Mouse (Mus musculus): ENCODE data around the gene Gm49601. TPM values are rescaled to one million over a fixed set of nuclear protein-coding genes. Genes with fewer than 3 reads are reported as not detected.

Gene Gm49601
- total and polyA plus RNA-seq, 2 experiments from 2014 or later, result 4.9 to 33.4 TPM

- TF ChIP-seq CTCF (IDR thresholded peaks at IDR 0.05; ENCODE audit: low read depth), result no peak
- no peaks in the 10 kb centered on the region for H3K9me3 ChIP-seq (ENCODE audit: low read length)
- DNase-seq (no peak), ATAC-seq (no peak)
- 67% methylated on average over 2 of the region's 2 CpGs for WGBS
- no peak overlapping the region for H3K4me3 ChIP-seq (ENCODE audit: low read depth, low read length)
- no peak overlapping the region for H3K4me2 ChIP-seq (ENCODE audit: low read depth)
- no peak overlapping the region for H3K27ac ChIP-seq (ENCODE audit: low read depth, low read length)
- H3K27me3 ChIP-seq (ENCODE audit: insufficient read depth, low read length), result no peaks in the 10 kb centered on the region; the same call in 1 of the 2 replicates
- no peak overlapping the region for H3K9ac ChIP-seq
- H3K36me3 ChIP-seq (ENCODE audit: insufficient read depth), result no peaks in the 10 kb centered on the region
- H3K4me1 ChIP-seq (ENCODE audit: insufficient read depth), result no peaks in the 10 kb centered on the region
Measured at GRCm38 (mm10) chr16:18609099-18609498, 17.1 kb downstream of the Gm49601 start.

DNA sequence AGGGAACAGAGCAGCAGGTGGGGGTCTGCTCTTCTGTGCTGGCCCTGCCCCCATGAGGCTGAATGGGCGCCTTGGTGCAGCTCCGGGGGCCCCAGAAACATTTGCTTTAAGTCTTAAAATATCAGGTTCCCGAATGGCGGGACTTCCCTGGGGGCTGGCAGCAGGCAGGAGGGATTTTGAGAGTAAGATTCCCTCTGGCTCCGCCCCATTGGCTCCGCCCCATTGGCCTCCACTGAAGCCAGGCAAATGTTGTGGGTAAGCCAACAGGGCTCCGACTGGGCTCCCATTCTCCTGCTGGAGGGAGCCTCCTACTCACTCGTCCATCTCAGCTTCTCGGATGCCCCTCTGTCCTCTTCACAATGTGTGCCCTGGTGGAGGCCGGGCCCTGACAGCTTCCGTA, 18.0 kb downstream of the Gm49601 start:
- no peak overlapping the region for H3K27ac ChIP-seq (ENCODE audit: low read depth, low read length)
- no peaks in the 10 kb centered on the region; the same call in 1 of the 2 replicates for H3K27me3 ChIP-seq (ENCODE audit: insufficient read depth, low read length)
- no peak for DNase-seq
- H3K36me3 ChIP-seq (ENCODE audit: insufficient read depth), result no peaks in the 10 kb centered on the region
- H3K9ac ChIP-seq, result no peak overlapping the region
- TF ChIP-seq CTCF (IDR thresholded peaks at IDR 0.05; ENCODE audit: low read depth), result no peak
- H3K4me2 ChIP-seq (ENCODE audit: low read depth), result no peak overlapping the region
- ATAC-seq, result no peak
- no peaks in the 10 kb centered on the region for H3K4me1 ChIP-seq (ENCODE audit: insufficient read depth)
- H3K9me3 ChIP-seq (ENCODE audit: low read length), result no peaks in the 10 kb centered on the region
- 5% methylated on average over 11 of the region's 11 CpGs for WGBS
- no peak overlapping the region for H3K4me3 ChIP-seq (ENCODE audit: low read depth, low read length)

GRCm38 (mm10) chr16:18605705-18606104, 20.5 kb downstream of the Gm49601 start:
- Histone ChIP-seq H3K4me3 (ENCODE audit: low read depth, low read length) (no peak overlapping the region), H3K27me3 (ENCODE audit: insufficient read depth, low read length) (no peaks in the 10 kb centered on the region; the same call in 1 of the 2 replicates), H3K9ac (no peak overlapping the region), H3K4me2 (ENCODE audit: low read depth) (no peak overlapping the region), H3K9me3 (ENCODE audit: low read length) (no peaks in the 10 kb centered on the region), H3K36me3 (ENCODE audit: insufficient read depth) (no peaks in the 10 kb centered on the region), H3K4me1 (ENCODE audit: insufficient read depth) (no peaks in the 10 kb centered on the region), H3K27ac (ENCODE audit: low read depth, low read length) (no peak overlapping the region)
- TF ChIP-seq CTCF (IDR thresholded peaks at IDR 0.05; ENCODE audit: low read depth), result no peak
- 88% methylated on average over 5 of the region's 5 CpGs for WGBS
- ATAC-seq (no peak), DNase-seq (no peak)

GRCm38 (mm10) chr16:18604267-18604701, 21.9 kb downstream of the Gm49601 start:
- Histone ChIP-seq H3K27me3 (ENCODE audit: insufficient read depth, low read length) (no peaks in the 10 kb centered on the region), H3K9me3 (ENCODE audit: low read length) (no peaks in the 10 kb centered on the region), H3K4me3 (ENCODE audit: low read depth, low read length) (no peak overlapping the region), H3K36me3 (ENCODE audit: insufficient read depth) (no peaks in the 10 kb centered on the region), H3K27ac (ENCODE audit: low read depth, low read length) (no peak overlapping the region), H3K4me1 (ENCODE audit: insufficient read depth) (no peaks in the 10 kb centered on the region), H3K9ac (no peak overlapping the region), H3K4me2 (ENCODE audit: low read depth) (no peak overlapping the region)
- no peak for DNase-seq
- ATAC-seq, result no peak
- WGBS, result 67% methylated on average over 8 of the region's 8 CpGs
- no peak for TF ChIP-seq CTCF (IDR thresholded peaks at IDR 0.05; ENCODE audit: low read depth)

DNA sequence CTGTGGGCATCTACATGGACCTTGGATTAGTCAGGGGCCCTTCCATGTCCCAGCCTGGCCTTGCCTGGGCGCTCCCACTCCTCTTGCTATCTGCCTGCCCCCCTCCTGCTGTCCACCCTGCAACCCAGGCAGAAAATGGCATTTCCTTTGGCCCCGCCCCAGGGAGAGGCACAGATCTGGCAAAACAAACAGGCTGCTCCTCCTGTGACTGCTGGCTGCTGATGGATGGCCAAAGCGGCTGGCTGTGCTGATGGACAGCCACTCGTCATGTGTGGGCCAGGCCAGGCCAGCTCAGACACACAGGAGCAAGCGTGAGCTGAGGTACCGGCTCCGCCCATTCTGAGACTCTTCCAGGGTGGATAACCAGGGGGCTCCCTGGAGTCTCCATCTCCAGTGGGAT, 24.8 kb downstream of the Gm49601 start:
- no peak overlapping the region for H3K4me3 ChIP-seq (ENCODE audit: low read depth, low read length)
- H3K9ac ChIP-seq, result no peak overlapping the region
- ATAC-seq (no peak), DNase-seq (no peak)
- no peak for TF ChIP-seq CTCF (IDR thresholded peaks at IDR 0.05; ENCODE audit: low read depth)
- no peak overlapping the region for H3K27ac ChIP-seq (ENCODE audit: low read depth, low read length)
- H3K4me2 ChIP-seq (ENCODE audit: low read depth), result no peak overlapping the region
- H3K4me1 ChIP-seq (ENCODE audit: insufficient read depth), result no peaks in the 10 kb centered on the region
- no peaks in the 10 kb centered on the region for H3K9me3 ChIP-seq (ENCODE audit: low read length)
- WGBS, result 67% methylated on average over 7 of the region's 7 CpGs
- H3K27me3 ChIP-seq (ENCODE audit: insufficient read depth, low read length), result no peaks in the 10 kb centered on the region
- no peaks in the 10 kb centered on the region for H3K36me3 ChIP-seq (ENCODE audit: insufficient read depth)

GRCm38 (mm10) chr16:18598006-18598405, 28.2 kb downstream of the Gm49601 start:
- no peak overlapping the region for H3K9ac ChIP-seq
- H3K4me2 ChIP-seq (ENCODE audit: low read depth), result no peak overlapping the region
- ATAC-seq, result no peak
- WGBS, result 92% methylated on average over 3 of the region's 3 CpGs
- DNase-seq, result no peak
- H3K27ac ChIP-seq (ENCODE audit: low read depth, low read length), result no peak overlapping the region
- no peaks in the 10 kb centered on the region for H3K4me1 ChIP-seq (ENCODE audit: insufficient read depth)
- peaks cover 4% of the 10 kb centered on the region; the same call in 1 of the 2 replicates for H3K27me3 ChIP-seq (ENCODE audit: insufficient read depth, low read length)
- no peaks in the 10 kb centered on the region for H3K36me3 ChIP-seq (ENCODE audit: insufficient read depth)
- H3K4me3 ChIP-seq (ENCODE audit: low read depth, low read length), result no peak overlapping the region
- H3K9me3 ChIP-seq (ENCODE audit: low read length), result no peaks in the 10 kb centered on the region
- TF ChIP-seq CTCF (IDR thresholded peaks at IDR 0.05; ENCODE audit: low read depth), result no peak

GRCm38 (mm10) chr16:18596255-18596654, 30.0 kb downstream of the Gm49601 start:
- WGBS, result 46% methylated on average over 5 of the region's 5 CpGs
- no peak for ATAC-seq
- Histone ChIP-seq H3K27ac (ENCODE audit: low read depth, low read length) (no peak overlapping the region), H3K27me3 (ENCODE audit: insufficient read depth, low read length) (peaks cover 16% of the 10 kb centered on the region), H3K4me1 (ENCODE audit: insufficient read depth) (no peaks in the 10 kb centered on the region), H3K9ac (no peak overlapping the region), H3K36me3 (ENCODE audit: insufficient read depth) (no peaks in the 10 kb centered on the region), H3K4me2 (ENCODE audit: low read depth) (no peak overlapping the region), H3K9me3 (ENCODE audit: low read length) (no peaks in the 10 kb centered on the region), H3K4me3 (ENCODE audit: low read depth, low read length) (no peak overlapping the region)
- DNase-seq, result no peak
- no peak for TF ChIP-seq CTCF (IDR thresholded peaks at IDR 0.05; ENCODE audit: low read depth)

All from forebrain, postnatal 0 days (tissue).